Mouse (Mus musculus): ENCODE measurements around the gene Arhgap24. TPM values are rescaled to one million over a fixed set of nuclear protein-coding genes. Genes with fewer than 3 reads are reported as not detected.

Arhgap24 gene
- polyA plus RNA-seq, 1 experiment, result 12.5 TPM

DNA sequence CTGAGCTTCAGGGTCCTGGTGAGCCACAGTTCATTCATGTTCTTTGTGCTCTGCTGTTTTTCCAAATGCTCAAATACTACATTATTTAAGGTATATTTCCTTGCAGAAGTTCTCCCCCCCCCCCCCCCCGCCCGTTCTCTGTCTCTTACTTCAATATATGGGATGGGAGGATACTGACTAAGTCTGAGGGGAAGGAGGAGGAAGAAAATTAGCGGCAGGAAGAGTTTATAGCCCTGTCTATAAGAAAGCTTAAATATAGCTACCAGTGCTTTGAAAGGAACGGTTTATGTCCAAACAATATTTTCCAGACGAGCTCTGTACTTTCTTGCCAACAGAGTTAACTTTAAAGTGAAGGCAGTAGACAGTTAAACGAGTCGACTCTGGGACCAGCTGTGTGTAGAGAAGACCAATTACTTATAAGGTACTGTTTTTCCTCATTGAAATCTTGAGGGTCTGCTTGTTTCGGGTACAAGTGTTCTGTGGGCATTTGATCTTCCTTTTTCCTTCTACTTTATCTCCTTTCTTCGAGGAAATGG lies 243.7 kb downstream of the Arhgap24 start:
- Histone ChIP-seq H3K4me3 (no peak overlapping the region), H3K79me2 (ENCODE audit: control insufficient read depth, insufficient read depth) (no peaks in the 10 kb centered on the region), H3K36me3 (ENCODE audit: control insufficient read depth, insufficient read depth) (no peaks in the 10 kb centered on the region), H3ac (ENCODE audit: control insufficient read depth, insufficient read length) (no peak overlapping the region), H3K4me2 (ENCODE audit: low read depth) (no peak overlapping the region), H3K27me3 (ENCODE audit: control insufficient read depth, insufficient read depth, insufficient read length) (no peaks in the 10 kb centered on the region)
- no peak for TF ChIP-seq MYOG (IDR thresholded peaks at IDR 0.05; ENCODE audit: control insufficient read depth in 1 of 3, insufficient read depth in 1 of 3, insufficient read length in 2 of 3, low read depth in 2 of 3)
- TF ChIP-seq E2F4 (IDR thresholded peaks at IDR 0.05; ENCODE audit: insufficient read depth), result no peak
- TF ChIP-seq REST (IDR thresholded peaks at IDR 0.05; ENCODE audit: insufficient read depth, insufficient read length), result no peak
- TF ChIP-seq POLR2AphosphoS2 (IDR thresholded peaks at IDR 0.05; ENCODE audit: insufficient read length, low read depth), result no peak
- no peak for TF ChIP-seq SRF (IDR thresholded peaks at IDR 0.05; ENCODE audit: control insufficient read depth, insufficient read length, low read depth)
- no peak for TF ChIP-seq TCF12 (IDR thresholded peaks at IDR 0.05; ENCODE audit: insufficient read depth, poor library complexity, severe bottlenecking)
- no peak for TF ChIP-seq MYOD1 (IDR thresholded peaks at IDR 0.05; ENCODE audit: control insufficient read depth in 1 of 3, insufficient read length in 2 of 3, low read depth in 2 of 3)
- TF ChIP-seq USF1 (IDR thresholded peaks at IDR 0.05; ENCODE audit: low read depth), result no peak

GRCm38 (mm10) chr5:102725365-102725764 lies 244.2 kb downstream of the Arhgap24 start:
- no peak overlapping the region for H3K4me3 ChIP-seq

DNA sequence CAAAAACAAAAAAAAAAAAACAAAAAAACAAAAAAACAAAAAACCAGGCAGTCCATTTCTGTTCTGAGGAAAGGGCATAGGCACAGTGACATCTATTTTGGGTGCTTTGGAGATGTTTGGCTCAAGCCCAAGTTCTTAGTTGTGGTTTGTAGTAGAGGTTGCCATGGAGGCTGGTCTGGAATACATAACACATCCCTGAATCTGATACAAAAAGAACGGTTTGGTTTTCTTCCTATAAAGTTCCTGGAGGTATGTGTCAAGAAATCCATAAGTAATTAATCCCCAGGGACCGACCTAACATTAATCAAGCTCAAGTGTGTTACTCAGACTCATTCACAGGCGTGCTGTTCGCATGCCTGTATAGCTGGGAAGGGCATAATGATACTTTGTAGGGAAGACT lies 245.8 kb downstream of the Arhgap24 start:
- Histone ChIP-seq H3K4me2 (ENCODE audit: low read depth) (peak overlapping the region; percentile 25), H3K79me2 (ENCODE audit: control insufficient read depth, insufficient read depth) (no peaks in the 10 kb centered on the region), H3ac (ENCODE audit: control insufficient read depth, insufficient read length) (no peak overlapping the region), H3K36me3 (ENCODE audit: control insufficient read depth, insufficient read depth) (no peaks in the 10 kb centered on the region), H3K27me3 (ENCODE audit: control insufficient read depth, insufficient read depth, insufficient read length) (no peaks in the 10 kb centered on the region), H3K4me3 (no peak overlapping the region)
- no peak for TF ChIP-seq POLR2AphosphoS2 (IDR thresholded peaks at IDR 0.05; ENCODE audit: insufficient read length, low read depth)
- no peak for TF ChIP-seq CEBPB (IDR thresholded peaks at IDR 0.05; ENCODE audit: insufficient read depth, poor library complexity, severe bottlenecking)
- no peak for TF ChIP-seq SRF (IDR thresholded peaks at IDR 0.05; ENCODE audit: control insufficient read depth, insufficient read length, low read depth)
- TF ChIP-seq TCF12 (IDR thresholded peaks at IDR 0.05; ENCODE audit: insufficient read depth, poor library complexity, severe bottlenecking), result no peak
- no peak for TF ChIP-seq MYOD1 (IDR thresholded peaks at IDR 0.05; ENCODE audit: control insufficient read depth in 1 of 3, insufficient read length in 2 of 3, low read depth in 2 of 3)
- TF ChIP-seq POLR2A (IDR thresholded peaks at IDR 0.05; ENCODE audit: insufficient read length, low read depth), result no peak
- TF ChIP-seq MAX (IDR thresholded peaks at IDR 0.05; ENCODE audit: low read depth), result no peak

More at GRCm38 (mm10) chr5:102725365-102725764, 244.2 kb downstream of the Arhgap24 start:
- Histone ChIP-seq H3K36me3 (ENCODE audit: control insufficient read depth, insufficient read depth) (no peaks in the 10 kb centered on the region), H3K27me3 (ENCODE audit: control insufficient read depth, insufficient read depth, insufficient read length) (no peaks in the 10 kb centered on the region), H3K4me2 (ENCODE audit: low read depth) (no peak overlapping the region), H3ac (ENCODE audit: control insufficient read depth, insufficient read length) (no peak overlapping the region), H3K79me2 (ENCODE audit: control insufficient read depth, insufficient read depth) (no peaks in the 10 kb centered on the region)
- TF ChIP-seq MYOG (IDR thresholded peaks at IDR 0.05; ENCODE audit: control insufficient read depth in 1 of 3, insufficient read depth in 1 of 3, insufficient read length in 2 of 3, low read depth in 2 of 3) (no peak), E2F4 (IDR thresholded peaks at IDR 0.05; ENCODE audit: insufficient read depth) (no peak), POLR2AphosphoS2 (IDR thresholded peaks at IDR 0.05; ENCODE audit: insufficient read length, low read depth) (no peak), CEBPB (IDR thresholded peaks at IDR 0.05; ENCODE audit: insufficient read depth, poor library complexity, severe bottlenecking) (no peak), TCF12 (IDR thresholded peaks at IDR 0.05; ENCODE audit: insufficient read depth, poor library complexity, severe bottlenecking) (no peak), SRF (IDR thresholded peaks at IDR 0.05; ENCODE audit: control insufficient read depth, insufficient read length, low read depth) (no peak), POLR2A (IDR thresholded peaks at IDR 0.05; ENCODE audit: insufficient read length, low read depth) (no peak)

DNA sequence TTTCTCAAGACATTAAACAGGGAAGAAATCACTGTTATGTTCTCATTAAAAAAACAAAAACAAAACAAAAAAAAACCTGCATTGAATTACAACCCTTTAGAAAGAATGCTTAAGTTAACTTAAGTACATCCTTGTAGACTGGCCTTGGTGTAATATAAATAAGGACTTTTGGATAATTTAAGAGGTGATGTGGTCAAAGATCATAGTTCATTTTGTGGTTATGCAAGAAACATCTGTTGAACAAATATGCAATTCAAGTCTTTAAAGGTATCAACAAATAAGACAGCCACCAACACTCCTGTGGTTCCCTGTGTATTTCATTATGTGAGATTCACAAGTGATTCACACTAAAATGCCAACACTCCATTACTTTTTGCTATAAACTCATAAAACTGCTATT lies 247.3 kb downstream of the Arhgap24 start:
- no peaks in the 10 kb centered on the region for H3K36me3 ChIP-seq (ENCODE audit: control insufficient read depth, insufficient read depth)
- no peak overlapping the region for H3K4me3 ChIP-seq
- no peak overlapping the region for H3ac ChIP-seq (ENCODE audit: control insufficient read depth, insufficient read length)
- no peaks in the 10 kb centered on the region for H3K27me3 ChIP-seq (ENCODE audit: control insufficient read depth, insufficient read depth, insufficient read length)
- H3K4me2 ChIP-seq (ENCODE audit: low read depth), result peak overlapping the region; percentile 5
- no peaks in the 10 kb centered on the region for H3K79me2 ChIP-seq (ENCODE audit: control insufficient read depth, insufficient read depth)
- no peak for TF ChIP-seq TCF3 (IDR thresholded peaks at IDR 0.05; ENCODE audit: insufficient read length, low read depth)
- no peak for TF ChIP-seq POLR2AphosphoS2 (IDR thresholded peaks at IDR 0.05; ENCODE audit: insufficient read length, low read depth)
- TF ChIP-seq CEBPB (IDR thresholded peaks at IDR 0.05; ENCODE audit: insufficient read depth, poor library complexity, severe bottlenecking), result no peak
- no peak for TF ChIP-seq USF1 (IDR thresholded peaks at IDR 0.05; ENCODE audit: low read depth)
- no peak for TF ChIP-seq REST (IDR thresholded peaks at IDR 0.05; ENCODE audit: insufficient read depth, insufficient read length)
- TF ChIP-seq E2F4 (IDR thresholded peaks at IDR 0.05; ENCODE audit: insufficient read depth), result no peak
- no peak for TF ChIP-seq POLR2A (IDR thresholded peaks at IDR 0.05; ENCODE audit: insufficient read length, low read depth)
- no peak for TF ChIP-seq MYOD1 (IDR thresholded peaks at IDR 0.05; ENCODE audit: control insufficient read depth in 1 of 3, insufficient read length in 2 of 3, low read depth in 2 of 3)
- TF ChIP-seq TCF12 (IDR thresholded peaks at IDR 0.05; ENCODE audit: insufficient read depth, poor library complexity, severe bottlenecking), result no peak
- TF ChIP-seq SRF (IDR thresholded peaks at IDR 0.05; ENCODE audit: control insufficient read depth, insufficient read length, low read depth), result no peak
- no peak for TF ChIP-seq MYOG (IDR thresholded peaks at IDR 0.05; ENCODE audit: control insufficient read depth in 1 of 3, insufficient read depth in 1 of 3, insufficient read length in 2 of 3, low read depth in 2 of 3)

DNA sequence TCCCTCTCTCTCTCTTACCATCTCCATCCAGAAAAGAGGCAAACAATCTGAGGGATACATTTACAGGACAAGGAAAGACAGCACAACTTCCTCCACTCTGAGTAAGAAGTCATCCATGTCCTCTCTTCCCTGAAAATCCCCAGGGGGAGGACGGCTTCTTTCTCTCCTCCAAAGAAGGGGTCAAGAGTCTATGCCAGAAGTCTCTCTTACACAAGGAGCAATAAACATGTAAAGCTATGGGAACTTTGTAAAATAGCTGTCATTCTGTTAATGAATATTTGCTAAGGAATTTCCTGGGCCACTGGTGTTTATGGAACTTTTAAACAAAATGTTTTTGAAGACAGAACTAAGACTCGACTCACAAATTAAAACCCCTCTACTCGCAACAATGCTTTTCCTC lies 248.3 kb downstream of the Arhgap24 start:
- TF ChIP-seq SRF (IDR thresholded peaks at IDR 0.05; ENCODE audit: control insufficient read depth, insufficient read length, low read depth) (no peak), CEBPB (IDR thresholded peaks at IDR 0.05; ENCODE audit: insufficient read depth, poor library complexity, severe bottlenecking) (no peak)
- no peaks in the 10 kb centered on the region for H3K27me3 ChIP-seq (ENCODE audit: control insufficient read depth, insufficient read depth, insufficient read length)
- no peaks in the 10 kb centered on the region for H3K79me2 ChIP-seq (ENCODE audit: control insufficient read depth, insufficient read depth)
- no peaks in the 10 kb centered on the region for H3K36me3 ChIP-seq (ENCODE audit: control insufficient read depth, insufficient read depth)
- no peak overlapping the region for H3K4me3 ChIP-seq
- H3K4me2 ChIP-seq (ENCODE audit: low read depth), result no peak overlapping the region
- H3ac ChIP-seq (ENCODE audit: control insufficient read depth, insufficient read length), result no peak overlapping the region

Measured in myocyte (in vitro differentiated cells).